Mouse (Mus musculus) neural tube, embryonic 13.5 days (tissue): ENCODE results near the gene Surf4. TPM values are rescaled to one million over a fixed set of nuclear protein-coding genes. Genes with fewer than 3 reads are reported as not detected.

Source experiments
- ATAC-seq: fragments of 200-750 bp; cut with Nextera tagmentation; 2 replicates; pipeline ENCODE4 v1.8.0; 2017; ENCODE audit warnings: low read depth, mild to moderate bottlenecking, moderate TSS enrichment, moderate library complexity
- H3K27ac ChIP-seq: fragments of 300-500 bp; sonication (generic); replicated peaks from 2 replicates; pipeline ENCODE4 v1.5.1; 2015; ENCODE audit warnings: moderate library complexity, mild to moderate bottlenecking, inconsistent platforms
- H3K27me3 ChIP-seq: fragments of 300-500 bp; sonication (generic); 2 replicates; pipeline ENCODE4 v1.6.1; 2015; ENCODE audit warnings: mild to moderate bottlenecking, inconsistent platforms
- H3K36me3 ChIP-seq: fragments of 300-500 bp; sonication (generic); 2 replicates; pipeline ENCODE4 v1.6.1; 2015; ENCODE audit warnings: mild to moderate bottlenecking, inconsistent platforms
- H3K4me1 ChIP-seq: fragments of 300-500 bp; sonication (generic); replicated peaks from 2 replicates; pipeline ENCODE4 v1.6.1; 2015; ENCODE audit warnings: inconsistent platforms
- H3K4me2 ChIP-seq: fragments of 300-500 bp; sonication (generic); 2 replicates; pipeline ENCODE4 v1.6.1; 2015; ENCODE audit warnings: inconsistent platforms, mild to moderate bottlenecking, moderate library complexity
- H3K4me3 ChIP-seq: fragments of 300-500 bp; sonication (generic); 2 replicates; pipeline ENCODE4 v1.5.1; 2015; ENCODE audit warnings: mild to moderate bottlenecking, inconsistent platforms
- H3K9ac ChIP-seq: fragments of 300-500 bp; sonication (generic); 2 replicates; pipeline ENCODE4 v1.6.1; 2015; ENCODE audit warnings: moderate library complexity, mild to moderate bottlenecking, inconsistent platforms
- H3K9me3 ChIP-seq: fragments of 300-500 bp; sonication (generic); 2 replicates; pipeline ENCODE4 v1.6.1; 2016; ENCODE audit warnings: inconsistent platforms
- WGBS: fragments of 180-500 bp; shearing (Covaris S2); methylation state at CpG from one replicate; pipeline ENCODE4 v1.1.7; 2015; 5-methylcytosine and 5-hydroxymethylcytosine counted together
- polyA plus RNA-seq: library from polyadenylated mRNA; unstranded; fragments of >200 nt; fragmentation: Nextera tagmentation; extraction: Ambion mirVana; gene quantifications from 2 replicates; pipeline ENCODE4 v1.2.1, GENCODE M21; 2015

Surf4 gene
- polyA plus RNA-seq, 1 experiment from 2014 or later, result 119 TPM

DNA sequence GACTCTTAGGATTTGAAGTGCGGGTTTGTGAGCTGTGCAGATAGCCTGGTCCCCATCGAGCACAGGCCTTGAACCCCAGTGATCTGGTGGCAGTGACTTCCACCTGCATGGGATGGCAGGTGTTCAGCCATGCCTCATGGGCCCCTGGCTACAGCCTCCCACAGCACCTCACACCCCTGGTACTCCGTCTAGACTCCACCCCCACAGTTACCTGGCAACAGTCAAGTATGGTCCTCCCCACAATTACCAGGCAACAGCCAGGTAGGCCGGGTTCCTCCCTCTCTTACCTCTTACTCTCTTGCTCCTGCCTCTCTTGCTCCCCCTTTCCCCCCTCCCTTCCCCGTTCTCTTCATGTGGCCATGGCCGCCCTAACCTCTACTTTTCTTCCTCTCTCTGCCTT lies 63.1 kb downstream of the Surf4 start:
- Histone ChIP-seq H3K9me3 (no peaks in the 10 kb centered on the region), H3K9ac (no peak overlapping the region), H3K4me3 (no peak overlapping the region), H3K4me2 (no peak overlapping the region), H3K27ac (no peak overlapping the region), H3K36me3 (no peaks in the 10 kb centered on the region), H3K27me3 (no peaks in the 10 kb centered on the region), H3K4me1 (no peaks in the 10 kb centered on the region)
- ATAC-seq, result no peak
- 71% methylated on average over 6 of the region's 6 CpGs for WGBS

Other genes starting within 250 kb of the Surf4 start
- not detected in 2 replicates for gene Abo, start 68.9 kb downstream of the Surf4 start, polyA plus RNA-seq
- gene Surf6, start 31.0 kb downstream of the Surf4 start, polyA plus RNA-seq, result 27.6 and 29.0 TPM in 2 replicates
- gene Med22, start 23.3 kb downstream of the Surf4 start, polyA plus RNA-seq, result 129 TPM in 2 replicates
- gene Rpl7a, start 23.2 kb downstream of the Surf4 start, polyA plus RNA-seq, result 457 and 479 TPM in 2 replicates
- gene Surf2, start 17.6 kb downstream of the Surf4 start, polyA plus RNA-seq, result 55.8 and 64.2 TPM in 2 replicates
- gene Surf1, start 17.4 kb downstream of the Surf4 start, polyA plus RNA-seq, result 78.8 and 86.4 TPM in 2 replicates
- 0.11 and 0.61 TPM in 2 replicates for gene Stkld1, start 119 bp upstream of the Surf4 start, polyA plus RNA-seq
- gene Rexo4, start 30.5 kb upstream of the Surf4 start, polyA plus RNA-seq, result 31.8 and 33.7 TPM in 2 replicates
- not detected in 2 replicates for gene Adamts13, start 39.5 kb upstream of the Surf4 start, polyA plus RNA-seq
- 114 and 120 TPM in 2 replicates for gene Cacfd1, start 76.0 kb upstream of the Surf4 start, polyA plus RNA-seq
- 8.3 and 9.3 TPM in 2 replicates for gene Slc2a6, start 94.1 kb upstream of the Surf4 start, polyA plus RNA-seq
- gene Mymk, start 138.3 kb upstream of the Surf4 start, polyA plus RNA-seq, result 1.3 and 5.9 TPM in 2 replicates
- gene Adamtsl2, start 145.5 kb upstream of the Surf4 start, polyA plus RNA-seq, result 9.1 and 9.2 TPM in 2 replicates
- 3.0 TPM in 2 replicates for gene Fam163b, start 208.6 kb upstream of the Surf4 start, polyA plus RNA-seq
- gene Dbh, start 231.3 kb upstream of the Surf4 start, polyA plus RNA-seq, result 0.41 and 0.67 TPM in 2 replicates